Mouse (Mus musculus): ENCODE results near the gene Ddr2. TPM values are rescaled to one million over a fixed set of nuclear protein-coding genes. Genes with fewer than 3 reads are reported as not detected.

Gene Ddr2
- 1.7 and 8.9 TPM in 2 replicates for polyA plus RNA-seq (2014; fragmentation: Nextera tagmentation; extraction: Ambion mirVana)

GRCm38 (mm10) chr1:170110516-170111332, at the start of gene Ddr2:
Gene Ddr2, minus strand, starts transcription at chr1:170110762.
- ATAC-seq (ENCODE audit: low FRiP score, low TSS enrichment) (no peak), DNase-seq (peak; percentile 27)
- H3K4me3 ChIP-seq (replicated peaks; ENCODE audit: low read depth, low read length), result no peak within 1 kb of the TSS
- 85% methylated on average over 17 of the region's 17 CpGs for WGBS
- no peak within 1 kb of the TSS for H3K27ac ChIP-seq (replicated peaks; ENCODE audit: low read depth, low read length)
- no peaks in the 10 kb centered on the region for H3K36me3 ChIP-seq (ENCODE audit: control insufficient read depth, insufficient read depth, low read length)
- no peaks in the 10 kb centered on the region for H3K4me1 ChIP-seq (ENCODE audit: control insufficient read depth, insufficient read depth, low read length)
- no peaks in the 10 kb centered on the region for H3K9me3 ChIP-seq (ENCODE audit: control insufficient read depth, low read length)
- H3K4me2 ChIP-seq (ENCODE audit: low read length), result no peak within 1 kb of the TSS
- H3K27me3 ChIP-seq (ENCODE audit: control insufficient read depth, insufficient read depth, low read length), result no peaks in the 10 kb centered on the region
- H3K9ac ChIP-seq (replicated peaks; ENCODE audit: low read length), result no peak within 1 kb of the TSS

GRCm38 (mm10) chr1:170159707-170160106, 49.1 kb upstream of the Ddr2 start:
- peaks cover 28% of the 10 kb centered on the region for H3K36me3 ChIP-seq (ENCODE audit: control insufficient read depth, insufficient read depth, low read length)
- no peak overlapping the region for H3K27ac ChIP-seq (replicated peaks; ENCODE audit: low read depth, low read length)
- ATAC-seq (ENCODE audit: low FRiP score, low TSS enrichment) (no peak), DNase-seq (no peak)
- H3K4me3 ChIP-seq (replicated peaks; ENCODE audit: low read depth, low read length), result no peak overlapping the region
- H3K9me3 ChIP-seq (ENCODE audit: control insufficient read depth, low read length), result no peaks in the 10 kb centered on the region
- H3K9ac ChIP-seq (replicated peaks; ENCODE audit: low read length), result no peak overlapping the region
- H3K4me1 ChIP-seq (ENCODE audit: control insufficient read depth, insufficient read depth, low read length), result no peaks in the 10 kb centered on the region
- H3K4me2 ChIP-seq (ENCODE audit: low read length), result no peak overlapping the region
- H3K27me3 ChIP-seq (ENCODE audit: control insufficient read depth, insufficient read depth, low read length), result no peaks in the 10 kb centered on the region
- 92% methylated on average over 2 of the region's 2 CpGs for WGBS

GRCm38 (mm10) chr1:170155761-170156160, 45.2 kb upstream of the Ddr2 start:
- DNase-seq, result peak; percentile 28
- Histone ChIP-seq H3K9ac (replicated peaks; ENCODE audit: low read length) (no peak overlapping the region), H3K4me1 (ENCODE audit: control insufficient read depth, insufficient read depth, low read length) (no peaks in the 10 kb centered on the region), H3K27ac (replicated peaks; ENCODE audit: low read depth, low read length) (no peak overlapping the region), H3K27me3 (ENCODE audit: control insufficient read depth, insufficient read depth, low read length) (no peaks in the 10 kb centered on the region), H3K4me2 (ENCODE audit: low read length) (no peak overlapping the region), H3K9me3 (ENCODE audit: control insufficient read depth, low read length) (no peaks in the 10 kb centered on the region), H3K4me3 (replicated peaks; ENCODE audit: low read depth, low read length) (no peak overlapping the region), H3K36me3 (ENCODE audit: control insufficient read depth, insufficient read depth, low read length) (peaks cover 31% of the 10 kb centered on the region)
- ATAC-seq (ENCODE audit: low FRiP score, low TSS enrichment), result no peak
- WGBS, result 90% methylated on average over 5 of the region's 5 CpGs

- no peak overlapping the region for H3K9ac ChIP-seq (replicated peaks; ENCODE audit: low read length)
- H3K27me3 ChIP-seq (ENCODE audit: control insufficient read depth, insufficient read depth, low read length), result no peaks in the 10 kb centered on the region
- DNase-seq (no peak), ATAC-seq (ENCODE audit: low FRiP score, low TSS enrichment) (no peak)
- no peaks in the 10 kb centered on the region for H3K9me3 ChIP-seq (ENCODE audit: control insufficient read depth, low read length)
- H3K4me3 ChIP-seq (replicated peaks; ENCODE audit: low read depth, low read length), result no peak overlapping the region
- peaks cover 35% of the 10 kb centered on the region for H3K36me3 ChIP-seq (ENCODE audit: control insufficient read depth, insufficient read depth, low read length)
- H3K27ac ChIP-seq (replicated peaks; ENCODE audit: low read depth, low read length), result no peak overlapping the region
- no peaks in the 10 kb centered on the region for H3K4me1 ChIP-seq (ENCODE audit: control insufficient read depth, insufficient read depth, low read length)
- WGBS, result 71% methylated on average over 2 of the region's 2 CpGs
- no peak overlapping the region for H3K4me2 ChIP-seq (ENCODE audit: low read length)
These were observed 44.7 kb upstream of the Ddr2 start for GRCm38 (mm10) chr1:170155298-170155697.

- ATAC-seq (ENCODE audit: low FRiP score, low TSS enrichment) (no peak), DNase-seq (no peak)
- Histone ChIP-seq H3K4me3 (replicated peaks; ENCODE audit: low read depth, low read length) (no peak overlapping the region), H3K9me3 (ENCODE audit: control insufficient read depth, low read length) (no peaks in the 10 kb centered on the region), H3K4me2 (ENCODE audit: low read length) (no peak overlapping the region), H3K27ac (replicated peaks; ENCODE audit: low read depth, low read length) (no peak overlapping the region), H3K4me1 (ENCODE audit: control insufficient read depth, insufficient read depth, low read length) (no peaks in the 10 kb centered on the region), H3K27me3 (ENCODE audit: control insufficient read depth, insufficient read depth, low read length) (no peaks in the 10 kb centered on the region), H3K36me3 (ENCODE audit: control insufficient read depth, insufficient read depth, low read length) (peaks cover 45% of the 10 kb centered on the region), H3K9ac (replicated peaks; ENCODE audit: low read length) (no peak overlapping the region)
- WGBS, result 43% methylated on average over 8 of the region's 8 CpGs
These were observed 43.4 kb upstream of the Ddr2 start for GRCm38 (mm10) chr1:170153986-170154385.

- no peak overlapping the region for H3K4me2 ChIP-seq (ENCODE audit: low read length)
- H3K4me1 ChIP-seq (ENCODE audit: control insufficient read depth, insufficient read depth, low read length), result no peaks in the 10 kb centered on the region
- DNase-seq (no peak), ATAC-seq (ENCODE audit: low FRiP score, low TSS enrichment) (no peak)
- H3K36me3 ChIP-seq (ENCODE audit: control insufficient read depth, insufficient read depth, low read length), result peaks cover 45% of the 10 kb centered on the region
- H3K9ac ChIP-seq (replicated peaks; ENCODE audit: low read length), result no peak overlapping the region
- H3K27ac ChIP-seq (replicated peaks; ENCODE audit: low read depth, low read length), result no peak overlapping the region
- H3K9me3 ChIP-seq (ENCODE audit: control insufficient read depth, low read length), result no peaks in the 10 kb centered on the region
- no peak overlapping the region for H3K4me3 ChIP-seq (replicated peaks; ENCODE audit: low read depth, low read length)
- WGBS, result 81% methylated on average over 2 of the region's 2 CpGs
- H3K27me3 ChIP-seq (ENCODE audit: control insufficient read depth, insufficient read depth, low read length), result no peaks in the 10 kb centered on the region
These were observed 42.0 kb upstream of the Ddr2 start for GRCm38 (mm10) chr1:170152552-170152951.

GRCm38 (mm10) chr1:170150870-170151269, 40.3 kb upstream of the Ddr2 start:
- no peak overlapping the region for H3K4me2 ChIP-seq (ENCODE audit: low read length)
- peaks cover 48% of the 10 kb centered on the region for H3K36me3 ChIP-seq (ENCODE audit: control insufficient read depth, insufficient read depth, low read length)
- no peak overlapping the region for H3K4me3 ChIP-seq (replicated peaks; ENCODE audit: low read depth, low read length)
- H3K27me3 ChIP-seq (ENCODE audit: control insufficient read depth, insufficient read depth, low read length), result no peaks in the 10 kb centered on the region
- no peak for ATAC-seq (ENCODE audit: low FRiP score, low TSS enrichment)
- H3K9ac ChIP-seq (replicated peaks; ENCODE audit: low read length), result no peak overlapping the region
- peak; percentile 9 for DNase-seq
- H3K27ac ChIP-seq (replicated peaks; ENCODE audit: low read depth, low read length), result no peak overlapping the region
- H3K4me1 ChIP-seq (ENCODE audit: control insufficient read depth, insufficient read depth, low read length), result no peaks in the 10 kb centered on the region
- no peaks in the 10 kb centered on the region for H3K9me3 ChIP-seq (ENCODE audit: control insufficient read depth, low read length)
- WGBS, result 78% methylated on average over 6 of the region's 6 CpGs

- Histone ChIP-seq H3K4me3 (replicated peaks; ENCODE audit: low read depth, low read length) (no peak overlapping the region), H3K27ac (replicated peaks; ENCODE audit: low read depth, low read length) (no peak overlapping the region), H3K9ac (replicated peaks; ENCODE audit: low read length) (no peak overlapping the region), H3K4me1 (ENCODE audit: control insufficient read depth, insufficient read depth, low read length) (no peaks in the 10 kb centered on the region), H3K36me3 (ENCODE audit: control insufficient read depth, insufficient read depth, low read length) (peaks cover 44% of the 10 kb centered on the region), H3K27me3 (ENCODE audit: control insufficient read depth, insufficient read depth, low read length) (no peaks in the 10 kb centered on the region), H3K4me2 (ENCODE audit: low read length) (no peak overlapping the region), H3K9me3 (ENCODE audit: control insufficient read depth, low read length) (no peaks in the 10 kb centered on the region)
- ATAC-seq (ENCODE audit: low FRiP score, low TSS enrichment) (no peak), DNase-seq (no peak)
- 86% methylated on average over 4 of the region's 4 CpGs for WGBS
These were observed 39.2 kb upstream of the Ddr2 start for GRCm38 (mm10) chr1:170149756-170150155.

GRCm38 (mm10) chr1:170148536-170148935, 38.0 kb upstream of the Ddr2 start:
- H3K9me3 ChIP-seq (ENCODE audit: control insufficient read depth, low read length), result no peaks in the 10 kb centered on the region
- H3K27me3 ChIP-seq (ENCODE audit: control insufficient read depth, insufficient read depth, low read length), result no peaks in the 10 kb centered on the region
- H3K4me1 ChIP-seq (ENCODE audit: control insufficient read depth, insufficient read depth, low read length), result no peaks in the 10 kb centered on the region
- H3K36me3 ChIP-seq (ENCODE audit: control insufficient read depth, insufficient read depth, low read length), result peaks cover 39% of the 10 kb centered on the region
- H3K4me3 ChIP-seq (replicated peaks; ENCODE audit: low read depth, low read length), result no peak overlapping the region
- no peak for DNase-seq
- 91% methylated on average over 6 of the region's 6 CpGs for WGBS
- ATAC-seq (ENCODE audit: low FRiP score, low TSS enrichment), result no peak
- H3K4me2 ChIP-seq (ENCODE audit: low read length), result no peak overlapping the region
- no peak overlapping the region for H3K27ac ChIP-seq (replicated peaks; ENCODE audit: low read depth, low read length)
- no peak overlapping the region for H3K9ac ChIP-seq (replicated peaks; ENCODE audit: low read length)
